Mouse (Mus musculus) effector memory CD4-positive, alpha-beta T cell, adult 5 months (primary cell): ENCODE measurements around the gene Zfp626. TPM values are rescaled to one million over a fixed set of nuclear protein-coding genes. Genes with fewer than 3 reads are reported as not detected.

Experiments used
- polyA plus RNA-seq: library from polyadenylated mRNA; unstranded; fragments of 100-300 nt; shearing (Covaris generic); gene quantifications from one replicate; pipeline ENCODE4 v1.2.1, GENCODE M21; 2017

Zfp626 gene
- 1.2 TPM for polyA plus RNA-seq

GRCm38 (mm10) chr7:27806896-27807295, at the start of gene Zfp626:
Zfp626 (plus strand) TSS chr7:27807196.

GRCm38 (mm10) chr7:27838323-27839249, 31.6 kb downstream of the Zfp626 start, which contains the start of gene Zfp59:
Zfp59 (plus strand) TSS chr7:27838607.

GRCm38 (mm10) chr7:27857227-27857626, 50.2 kb downstream of the Zfp626 start, which contains the start of gene Zfp607a:
Zfp607a (plus strand) TSS chr7:27857527.

Other genes starting within 250 kb of the Zfp626 start
- 99.9 TPM for gene Akt2, start 215.6 kb upstream of the Zfp626 start, polyA plus RNA-seq
- gene Ttc9b, start 153.3 kb upstream of the Zfp626 start, polyA plus RNA-seq = not detected
- 9.9 TPM for gene Map3k10, start 132.6 kb upstream of the Zfp626 start, polyA plus RNA-seq
- gene Zfp607b, start 117.9 kb upstream of the Zfp626 start, polyA plus RNA-seq = 0.79 TPM
- 6.8 TPM for gene Zfp60, start 75.8 kb upstream of the Zfp626 start, polyA plus RNA-seq
- 3.8 TPM for gene Zfp59, start 31.4 kb downstream of the Zfp626 start, polyA plus RNA-seq
- 9.9 TPM for gene Zfp607a, start 50.3 kb downstream of the Zfp626 start, polyA plus RNA-seq
- gene Zfp974, start 122.3 kb downstream of the Zfp626 start, polyA plus RNA-seq = 4.5 TPM
- gene Zfp780b, start 172.0 kb downstream of the Zfp626 start, polyA plus RNA-seq = 6.2 TPM
- 7.2 TPM for gene Zfp850, start 206.9 kb downstream of the Zfp626 start, polyA plus RNA-seq
- 136 TPM for gene Psmc4, start 242.9 kb downstream of the Zfp626 start, polyA plus RNA-seq